Mouse (Mus musculus): Measurements from ENCODE around the gene Cxcr5.

GRCm38 (mm10) chr9:44548412-44549152 lies 13.1 kb downstream of the Cxcr5 start:
- no peak for TF ChIP-seq CTCF (IDR thresholded peaks at IDR 0.05; ENCODE audit: insufficient read depth, low read depth, low read length)
- TF ChIP-seq POLR2A (IDR thresholded peaks at IDR 0.05; ENCODE audit: insufficient read depth, low read depth, low read length) = no peak

All from olfactory bulb, adult 2 months (tissue).